Mouse (Mus musculus): ENCODE measurements around the gene Duxf3.

- TF ChIP-seq POLR2A (IDR thresholded peaks at IDR 0.05; ENCODE audit: insufficient read length, low read depth) (no peak), MAX (IDR thresholded peaks at IDR 0.05; ENCODE audit: low read depth) (no peak), POLR2AphosphoS2 (IDR thresholded peaks at IDR 0.05; ENCODE audit: insufficient read length, low read depth) (no peak), USF1 (IDR thresholded peaks at IDR 0.05; ENCODE audit: low read depth) (no peak), E2F4 (IDR thresholded peaks at IDR 0.05; ENCODE audit: insufficient read depth) (no peak)
Measured at GRCm38 (mm10) chr10:58215353-58215752, 17.1 kb downstream of the Duxf3 start.
